Mouse (Mus musculus) embryonic facial prominence, embryonic 13.5 days (tissue): Measurements from ENCODE around the gene Acat2. TPM values are rescaled to one million over a fixed set of nuclear protein-coding genes. Genes with fewer than 3 reads are reported as not detected.
"Not testable (repeated sequence)": the region's sequence is repeated elsewhere in the genome, so short reads cannot be mapped to it uniquely, and the experiment has no call there.

Experiments used
- ATAC-seq: fragments of 200-750 bp; cut with Nextera tagmentation; 2 replicates; pipeline ENCODE4 v1.8.0; 2017; ENCODE audit warnings: low read depth; ENCODE audit not compliant: insufficient number of reproducible peaks, insufficient read depth, low FRiP score, low TSS enrichment
- H3K27ac ChIP-seq: fragments of 300-500 bp; sonication (generic); 2 replicates; pipeline ENCODE4 v1.5.1; 2015; ENCODE audit warnings: moderate library complexity, mild to moderate bottlenecking, inconsistent platforms
- H3K27me3 ChIP-seq: fragments of 300-500 bp; sonication (generic); 2 replicates; pipeline ENCODE4 v1.6.1; 2015; ENCODE audit warnings: mild to moderate bottlenecking, inconsistent platforms
- H3K36me3 ChIP-seq: fragments of 300-500 bp; sonication (generic); 2 replicates; pipeline ENCODE4 v1.6.1; 2015; ENCODE audit warnings: mild to moderate bottlenecking, inconsistent platforms
- H3K4me1 ChIP-seq: fragments of 300-500 bp; sonication (generic); 2 replicates; pipeline ENCODE4 v1.6.1; 2015; ENCODE audit warnings: inconsistent platforms
- H3K4me2 ChIP-seq: fragments of 300-500 bp; sonication (generic); 2 replicates; pipeline ENCODE4 v1.6.1; 2015; ENCODE audit warnings: moderate library complexity, mild to moderate bottlenecking, inconsistent platforms
- H3K4me3 ChIP-seq: fragments of 300-500 bp; sonication (generic); 2 replicates; pipeline ENCODE4 v1.5.1; 2015; ENCODE audit warnings: mild to moderate bottlenecking, inconsistent platforms
- H3K9ac ChIP-seq: fragments of 300-500 bp; sonication (generic); 2 replicates; pipeline ENCODE4 v1.6.1; 2015; ENCODE audit warnings: mild to moderate bottlenecking, inconsistent platforms
- H3K9me3 ChIP-seq: fragments of 300-500 bp; sonication (generic); 2 replicates; pipeline ENCODE4 v1.6.1; 2016; ENCODE audit warnings: inconsistent platforms
- WGBS: fragments of 180-500 bp; shearing (Covaris S2); methylation state at CpG from one replicate; pipeline ENCODE4 v1.1.7; 2015; ENCODE audit warnings: mixed read lengths; 5-methylcytosine and 5-hydroxymethylcytosine counted together
- polyA plus RNA-seq: library from polyadenylated mRNA; unstranded; fragments of >200 nt; fragmentation: Nextera tagmentation; extraction: Ambion mirVana; gene quantifications from 2 replicates; pipeline ENCODE4 v1.2.1, GENCODE M21; 2015

Gene Acat2
- polyA plus RNA-seq, 1 experiment from 2014 or later: 218 TPM

- Histone ChIP-seq H3K9me3 (no peaks in the 10 kb centered on the region), H3K9ac (0 out of 2 replicates have a peak overlapping the region, but pooled peaks have one; percentile 17), H3K4me2 (no peak overlapping the region), H3K27ac (no peak overlapping the region), H3K4me3 (no peak overlapping the region), H3K36me3 (peaks cover 39% of the 10 kb centered on the region), H3K4me1 (peaks cover 9% of the 10 kb centered on the region), H3K27me3 (no peaks in the 10 kb centered on the region)
- 93% methylated on average over 8 of the region's 8 CpGs for WGBS
- ATAC-seq: no peak
These were observed 3.9 kb downstream of the Acat2 start for GRCm38 (mm10) chr17:12956664-12957063.

GRCm38 (mm10) chr17:12949669-12950068 lies 10.9 kb downstream of the Acat2 start:
- Histone ChIP-seq H3K9me3 (no peaks in the 10 kb centered on the region), H3K36me3 (peaks cover 74% of the 10 kb centered on the region), H3K4me2 (no peak overlapping the region), H3K27me3 (no peaks in the 10 kb centered on the region), H3K9ac (0 out of 2 replicates have a peak overlapping the region, but pooled peaks have one; percentile 11), H3K27ac (no peak overlapping the region), H3K4me1 (no peaks in the 10 kb centered on the region), H3K4me3 (no peak overlapping the region)
- WGBS: 92% methylated on average over 5 of the region's 5 CpGs
- no peak for ATAC-seq

- WGBS: 90% methylated on average over 6 of the region's 6 CpGs
- H3K4me3 ChIP-seq: no peak overlapping the region
- no peak for ATAC-seq
- peaks cover 7% of the 10 kb centered on the region for H3K4me1 ChIP-seq
- H3K9ac ChIP-seq: no peak overlapping the region
- H3K27me3 ChIP-seq: no peaks in the 10 kb centered on the region
- no peak overlapping the region for H3K27ac ChIP-seq
- no peaks in the 10 kb centered on the region for H3K9me3 ChIP-seq
- peaks cover 43% of the 10 kb centered on the region for H3K36me3 ChIP-seq
- no peak overlapping the region for H3K4me2 ChIP-seq
These were observed 17.9 kb downstream of the Acat2 start for GRCm38 (mm10) chr17:12942459-12943162.

- no peak overlapping the region for H3K9ac ChIP-seq
- no peak for ATAC-seq
- no peaks in the 10 kb centered on the region for H3K27me3 ChIP-seq
- H3K27ac ChIP-seq: no peak overlapping the region
- 73% methylated on average over 8 of the region's 8 CpGs for WGBS
- H3K36me3 ChIP-seq: peaks cover 38% of the 10 kb centered on the region
- H3K9me3 ChIP-seq: no peaks in the 10 kb centered on the region
- peaks cover 7% of the 10 kb centered on the region for H3K4me1 ChIP-seq
- no peak overlapping the region for H3K4me2 ChIP-seq
- H3K4me3 ChIP-seq: no peak overlapping the region
These were observed 18.8 kb downstream of the Acat2 start for GRCm38 (mm10) chr17:12941543-12942260.

GRCm38 (mm10) chr17:12940151-12940805 lies 20.3 kb downstream of the Acat2 start, which contains the start of gene Acat3:
Gene Acat3 (minus strand): TSS chr17:12940600.
- 13% methylated on average over 27 of the region's 27 CpGs for WGBS
- ATAC-seq: peak; percentile 81
- peak within 1 kb of the TSS; percentile 32 for H3K4me3 ChIP-seq
- H3K27ac ChIP-seq: no peak within 1 kb of the TSS
- H3K4me1 ChIP-seq: peaks cover 7% of the 10 kb centered on the region
- H3K9me3 ChIP-seq: no peaks in the 10 kb centered on the region
- H3K9ac ChIP-seq: peak within 1 kb of the TSS; percentile 58
- H3K36me3 ChIP-seq: peaks cover 25% of the 10 kb centered on the region
- H3K27me3 ChIP-seq: no peaks in the 10 kb centered on the region
- H3K4me2 ChIP-seq: peak within 1 kb of the TSS; percentile 62

GRCm38 (mm10) chr17:12939377-12940148 lies 21.0 kb downstream of the Acat2 start:
- Histone ChIP-seq H3K4me2 (peak overlapping the region; percentile 62), H3K9ac (peak overlapping the region; percentile 58; the same call in 1 of the 2 replicates), H3K4me3 (peak overlapping the region; percentile 32), H3K36me3 (peaks cover 18% of the 10 kb centered on the region)
- not testable (repeated sequence) for ATAC-seq, H3K27ac ChIP-seq, H3K9me3 ChIP-seq, H3K4me1 ChIP-seq, H3K27me3 ChIP-seq
- WGBS: 53% methylated on average over 2 of the region's 12 CpGs

- H3K36me3 ChIP-seq: peaks cover 8% of the 10 kb centered on the region
These were observed 22.5 kb downstream of the Acat2 start for GRCm38 (mm10) chr17:12938077-12938476.

GRCm38 (mm10) chr17:12937412-12937970 lies 23.1 kb downstream of the Acat2 start:
- Histone ChIP-seq H3K9ac (no peak overlapping the region), H3K4me1 (peaks cover 7% of the 10 kb centered on the region), H3K4me3 (no peak overlapping the region), H3K4me2 (no peak overlapping the region), H3K9me3 (no peaks in the 10 kb centered on the region), H3K36me3 (peaks cover 2% of the 10 kb centered on the region; the same call in 1 of the 2 replicates), H3K27me3 (no peaks in the 10 kb centered on the region), H3K27ac (no peak overlapping the region)
- ATAC-seq: no peak
- WGBS: 74% methylated on average over 2 of the region's 2 CpGs

More at GRCm38 (mm10) chr17:12938077-12938476, 22.5 kb downstream of the Acat2 start:
- H3K4me3 ChIP-seq: no peak overlapping the region
- no peak for ATAC-seq
- H3K9ac ChIP-seq: no peak overlapping the region
- H3K4me2 ChIP-seq: no peak overlapping the region
- no peaks in the 10 kb centered on the region for H3K9me3 ChIP-seq
- H3K27me3 ChIP-seq: no peaks in the 10 kb centered on the region
- no peak overlapping the region for H3K27ac ChIP-seq
- 53% methylated on average over 2 of the region's 2 CpGs for WGBS
- peaks cover 7% of the 10 kb centered on the region for H3K4me1 ChIP-seq

- no peak overlapping the region for H3K4me3 ChIP-seq
- no peak for ATAC-seq
- no peak overlapping the region for H3K9ac ChIP-seq
- H3K9me3 ChIP-seq: no peaks in the 10 kb centered on the region
- H3K36me3 ChIP-seq: no peaks in the 10 kb centered on the region
- no peak overlapping the region for H3K27ac ChIP-seq
- 57% methylated on average over 4 of the region's 4 CpGs for WGBS
- H3K4me2 ChIP-seq: no peak overlapping the region
- H3K27me3 ChIP-seq: no peaks in the 10 kb centered on the region
- peaks cover 7% of the 10 kb centered on the region for H3K4me1 ChIP-seq
These were observed 24.8 kb downstream of the Acat2 start for GRCm38 (mm10) chr17:12935719-12936118.

- WGBS: 89% methylated on average over 5 of the region's 5 CpGs
- not testable (repeated sequence) for H3K9me3 ChIP-seq, H3K9ac ChIP-seq, H3K4me3 ChIP-seq, H3K36me3 ChIP-seq, H3K4me1 ChIP-seq, ATAC-seq, H3K27me3 ChIP-seq, H3K4me2 ChIP-seq, H3K27ac ChIP-seq
These were observed 29.0 kb downstream of the Acat2 start for GRCm38 (mm10) chr17:12931576-12931975.

GRCm38 (mm10) chr17:12925703-12926180 lies 34.8 kb downstream of the Acat2 start:
- WGBS: 91% methylated on average over 8 of the region's 8 CpGs
- Histone ChIP-seq H3K9ac (no peak overlapping the region), H3K4me2 (no peak overlapping the region), H3K36me3 (peaks cover 62% of the 10 kb centered on the region), H3K4me3 (no peak overlapping the region), H3K27me3 (no peaks in the 10 kb centered on the region), H3K9me3 (no peaks in the 10 kb centered on the region), H3K4me1 (no peaks in the 10 kb centered on the region), H3K27ac (no peak overlapping the region)
- no peak for ATAC-seq
